Mouse (Mus musculus): Measurements from ENCODE around the gene Gm21885. TPM values are rescaled to one million over a fixed set of nuclear protein-coding genes. Genes with fewer than 3 reads are reported as not detected.

Gene Gm21885
- polyA plus RNA-seq (2015; fragmentation: Nextera tagmentation; extraction: Ambion mirVana): 8.9 and 9.9 TPM in 2 replicates

GRCm38 (mm10) chr11:94281199-94282181 is at the start of gene Gm21885:
Gm21885 (plus strand) TSS chr11:94281873.
- Histone ChIP-seq H3K27me3 (ENCODE audit: control insufficient read depth, insufficient read depth, low read length) (no peaks in the 10 kb centered on the region), H3K4me1 (ENCODE audit: control insufficient read depth, insufficient read depth, low read length) (peaks cover 16% of the 10 kb centered on the region), H3K36me3 (ENCODE audit: control insufficient read depth, insufficient read depth, low read length) (no peaks in the 10 kb centered on the region), H3K9me3 (replicated peaks; ENCODE audit: control insufficient read depth, low read length) (no peaks in the 10 kb centered on the region), H3K4me2 (ENCODE audit: low read depth, low read length) (no peak within 1 kb of the TSS), H3K4me3 (replicated peaks; ENCODE audit: low read length) (no peak within 1 kb of the TSS), H3K27ac (ENCODE audit: low read length) (peak within 1 kb of the TSS; percentile 43), H3K9ac (ENCODE audit: low read length) (no peak within 1 kb of the TSS)
- 68% methylated on average over 11 of the region's 11 CpGs for WGBS
- ATAC-seq (ENCODE audit: insufficient read depth, low FRiP score): peak; percentile 45; the same call in 1 of the 2 replicates

GRCm38 (mm10) chr11:94233405-94233804 is 48.3 kb upstream of the Gm21885 start:
- Histone ChIP-seq H3K4me3 (replicated peaks; ENCODE audit: low read length) (no peak overlapping the region), H3K27ac (ENCODE audit: low read length) (no peak overlapping the region), H3K4me2 (ENCODE audit: low read depth, low read length) (no peak overlapping the region), H3K36me3 (ENCODE audit: control insufficient read depth, insufficient read depth, low read length) (no peaks in the 10 kb centered on the region), H3K9me3 (replicated peaks; ENCODE audit: control insufficient read depth, low read length) (no peaks in the 10 kb centered on the region), H3K27me3 (ENCODE audit: control insufficient read depth, insufficient read depth, low read length) (no peaks in the 10 kb centered on the region), H3K9ac (ENCODE audit: low read length) (no peak overlapping the region), H3K4me1 (ENCODE audit: control insufficient read depth, insufficient read depth, low read length) (peaks cover 10% of the 10 kb centered on the region)
- 75% methylated on average over 6 of the region's 6 CpGs for WGBS
- ATAC-seq (ENCODE audit: insufficient read depth, low FRiP score): no peak

GRCm38 (mm10) chr11:94234380-94234779 is 47.3 kb upstream of the Gm21885 start:
- H3K27me3 ChIP-seq (ENCODE audit: control insufficient read depth, insufficient read depth, low read length): no peaks in the 10 kb centered on the region
- no peak for ATAC-seq (ENCODE audit: insufficient read depth, low FRiP score)
- H3K4me2 ChIP-seq (ENCODE audit: low read depth, low read length): no peak overlapping the region
- peaks cover 8% of the 10 kb centered on the region for H3K4me1 ChIP-seq (ENCODE audit: control insufficient read depth, insufficient read depth, low read length)
- no peak overlapping the region for H3K4me3 ChIP-seq (replicated peaks; ENCODE audit: low read length)
- WGBS: 85% methylated on average over 12 of the region's 12 CpGs
- H3K9me3 ChIP-seq (replicated peaks; ENCODE audit: control insufficient read depth, low read length): no peaks in the 10 kb centered on the region
- no peak overlapping the region for H3K9ac ChIP-seq (ENCODE audit: low read length)
- H3K36me3 ChIP-seq (ENCODE audit: control insufficient read depth, insufficient read depth, low read length): no peaks in the 10 kb centered on the region
- no peak overlapping the region for H3K27ac ChIP-seq (ENCODE audit: low read length)

- no peak overlapping the region for H3K9ac ChIP-seq (ENCODE audit: low read length)
- no peak overlapping the region for H3K4me3 ChIP-seq (replicated peaks; ENCODE audit: low read length)
- no peak overlapping the region for H3K4me2 ChIP-seq (ENCODE audit: low read depth, low read length)
- ATAC-seq (ENCODE audit: insufficient read depth, low FRiP score): no peak
- no peaks in the 10 kb centered on the region for H3K27me3 ChIP-seq (ENCODE audit: control insufficient read depth, insufficient read depth, low read length)
- H3K36me3 ChIP-seq (ENCODE audit: control insufficient read depth, insufficient read depth, low read length): no peaks in the 10 kb centered on the region
- WGBS: 88% methylated on average over 8 of the region's 8 CpGs
- H3K9me3 ChIP-seq (replicated peaks; ENCODE audit: control insufficient read depth, low read length): no peaks in the 10 kb centered on the region
- H3K27ac ChIP-seq (ENCODE audit: low read length): no peak overlapping the region
- H3K4me1 ChIP-seq (ENCODE audit: control insufficient read depth, insufficient read depth, low read length): peaks cover 9% of the 10 kb centered on the region
Measured at GRCm38 (mm10) chr11:94234857-94235256, 46.8 kb upstream of the Gm21885 start.

- peaks cover 11% of the 10 kb centered on the region for H3K4me1 ChIP-seq (ENCODE audit: control insufficient read depth, insufficient read depth, low read length)
- peak; percentile 87 for ATAC-seq (ENCODE audit: insufficient read depth, low FRiP score)
- H3K27me3 ChIP-seq (ENCODE audit: control insufficient read depth, insufficient read depth, low read length): no peaks in the 10 kb centered on the region
- 27% methylated on average over 3 of the region's 3 CpGs for WGBS
- H3K4me2 ChIP-seq (ENCODE audit: low read depth, low read length): no peak overlapping the region; the same call in 1 of the 2 replicates
- H3K4me3 ChIP-seq (replicated peaks; ENCODE audit: low read length): no peak overlapping the region
- no peak overlapping the region for H3K27ac ChIP-seq (ENCODE audit: low read length)
- no peaks in the 10 kb centered on the region for H3K9me3 ChIP-seq (replicated peaks; ENCODE audit: control insufficient read depth, low read length)
- H3K36me3 ChIP-seq (ENCODE audit: control insufficient read depth, insufficient read depth, low read length): no peaks in the 10 kb centered on the region
- H3K9ac ChIP-seq (ENCODE audit: low read length): peak overlapping the region; percentile 12
Measured at GRCm38 (mm10) chr11:94236074-94236473, 45.6 kb upstream of the Gm21885 start.

- Histone ChIP-seq H3K9me3 (replicated peaks; ENCODE audit: control insufficient read depth, low read length) (no peaks in the 10 kb centered on the region), H3K27ac (ENCODE audit: low read length) (no peak overlapping the region), H3K36me3 (ENCODE audit: control insufficient read depth, insufficient read depth, low read length) (no peaks in the 10 kb centered on the region), H3K9ac (ENCODE audit: low read length) (no peak overlapping the region), H3K4me1 (ENCODE audit: control insufficient read depth, insufficient read depth, low read length) (peaks cover 20% of the 10 kb centered on the region), H3K4me3 (replicated peaks; ENCODE audit: low read length) (no peak overlapping the region), H3K27me3 (ENCODE audit: control insufficient read depth, insufficient read depth, low read length) (no peaks in the 10 kb centered on the region), H3K4me2 (ENCODE audit: low read depth, low read length) (no peak overlapping the region)
- WGBS: 89% methylated on average over 8 of the region's 8 CpGs
- ATAC-seq (ENCODE audit: insufficient read depth, low FRiP score): no peak
Measured at GRCm38 (mm10) chr11:94238786-94239185, 42.9 kb upstream of the Gm21885 start.

- Histone ChIP-seq H3K36me3 (ENCODE audit: control insufficient read depth, insufficient read depth, low read length) (no peaks in the 10 kb centered on the region), H3K27ac (ENCODE audit: low read length) (no peak overlapping the region), H3K9me3 (replicated peaks; ENCODE audit: control insufficient read depth, low read length) (no peaks in the 10 kb centered on the region), H3K9ac (ENCODE audit: low read length) (peak overlapping the region; percentile 35; the same call in 1 of the 2 replicates), H3K4me3 (replicated peaks; ENCODE audit: low read length) (no peak overlapping the region), H3K4me2 (ENCODE audit: low read depth, low read length) (no peak overlapping the region), H3K27me3 (ENCODE audit: control insufficient read depth, insufficient read depth, low read length) (no peaks in the 10 kb centered on the region), H3K4me1 (ENCODE audit: control insufficient read depth, insufficient read depth, low read length) (peaks cover 21% of the 10 kb centered on the region)
- ATAC-seq (ENCODE audit: insufficient read depth, low FRiP score): no peak
- WGBS: 34% methylated on average over 9 of the region's 9 CpGs
Measured at GRCm38 (mm10) chr11:94239706-94240105, 42.0 kb upstream of the Gm21885 start.

GRCm38 (mm10) chr11:94242760-94243421 is 38.8 kb upstream of the Gm21885 start:
- H3K9ac ChIP-seq (ENCODE audit: low read length): peak overlapping the region; percentile 69
- WGBS: 3% methylated on average over 29 of the region's 29 CpGs

More at GRCm38 (mm10) chr11:94242760-94243421, 38.8 kb upstream of the Gm21885 start:
- Histone ChIP-seq H3K9me3 (replicated peaks; ENCODE audit: control insufficient read depth, low read length) (no peaks in the 10 kb centered on the region), H3K4me1 (ENCODE audit: control insufficient read depth, insufficient read depth, low read length) (peaks cover 37% of the 10 kb centered on the region), H3K4me3 (replicated peaks; ENCODE audit: low read length) (peak overlapping the region; percentile 37), H3K27ac (ENCODE audit: low read length) (peak overlapping the region; percentile 72), H3K36me3 (ENCODE audit: control insufficient read depth, insufficient read depth, low read length) (no peaks in the 10 kb centered on the region), H3K4me2 (ENCODE audit: low read depth, low read length) (peak overlapping the region; percentile 60), H3K27me3 (ENCODE audit: control insufficient read depth, insufficient read depth, low read length) (no peaks in the 10 kb centered on the region)
- ATAC-seq (ENCODE audit: insufficient read depth, low FRiP score): peak; percentile 59

Data from stomach, embryonic 16.5 days (tissue).